Mouse (Mus musculus): ENCODE measurements around the gene 1700102P08Rik. TPM values are rescaled to one million over a fixed set of nuclear protein-coding genes. Genes with fewer than 3 reads are reported as not detected.

Gene 1700102P08Rik
- total RNA-seq (2014; rRNA removed; ENCODE audit: low replicate concordance) (not detected in 2 replicates), polyA plus RNA-seq (2015; fragmentation: Nextera tagmentation; extraction: Ambion mirVana) (0.27 TPM in 1 of 2 replicates, not detected in the other)

- 77% methylated on average over 18 of the region's 18 CpGs for WGBS
Observed at GRCm38 (mm10) chr9:108392676-108393075, at the start of gene 1700102P08Rik. 1700102P08Rik (plus strand) TSS chr9:108392805.

DNA sequence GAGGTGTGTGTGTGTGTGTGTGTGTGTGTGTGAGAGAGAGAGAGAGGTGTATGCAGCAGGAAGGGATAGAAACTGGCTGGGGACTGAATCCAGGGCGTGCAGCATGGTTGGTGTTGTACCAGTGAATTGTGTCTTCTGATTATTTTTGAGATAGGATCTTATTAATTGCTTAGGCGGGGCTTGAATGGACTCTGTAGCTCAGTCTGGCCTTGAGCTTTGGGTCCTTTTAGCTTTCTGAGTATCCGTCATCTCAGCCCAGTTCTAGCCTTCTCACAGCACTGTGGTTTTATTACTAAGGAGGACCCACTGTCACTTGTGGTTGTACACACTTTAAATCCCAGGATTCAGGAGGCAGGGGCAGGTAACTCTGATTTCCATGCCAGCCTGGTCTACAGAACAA is 49.3 kb upstream of the 1700102P08Rik start:
- no peak for ATAC-seq (ENCODE audit: insufficient read depth, low read depth)
- Histone ChIP-seq H3K9ac (replicated peaks; ENCODE audit: low read depth, low read length) (no peak overlapping the region), H3K9me3 (replicated peaks; ENCODE audit: control insufficient read depth, low read length) (no peaks in the 10 kb centered on the region), H3K4me2 (ENCODE audit: low read depth, low read length) (no peak overlapping the region), H3K27ac (ENCODE audit: low read depth) (no peak overlapping the region), H3K27me3 (ENCODE audit: control insufficient read depth, insufficient read depth, low read length) (no peaks in the 10 kb centered on the region), H3K4me1 (ENCODE audit: control insufficient read depth, insufficient read depth) (peaks cover 21% of the 10 kb centered on the region), H3K4me3 (ENCODE audit: low read depth, low read length) (no peak overlapping the region), H3K36me3 (replicated peaks; ENCODE audit: control insufficient read depth, insufficient read depth, low read length) (no peaks in the 10 kb centered on the region)
- DNase-seq (ENCODE audit: low spot score): no peak
- TF ChIP-seq EP300 (IDR thresholded peaks at IDR 0.05; ENCODE audit: low read depth): no peak
- no peak for TF ChIP-seq CTCF (IDR thresholded peaks at IDR 0.05; ENCODE audit: low read depth)
- WGBS: 86% methylated on average over 3 of the region's 3 CpGs

More at GRCm38 (mm10) chr9:108392676-108393075, at the start of gene 1700102P08Rik:
- Histone ChIP-seq H3K27me3 (ENCODE audit: control insufficient read depth, insufficient read depth, low read length) (no peaks in the 10 kb centered on the region), H3K9ac (replicated peaks; ENCODE audit: low read depth, low read length) (no peak within 1 kb of the TSS), H3K9me3 (replicated peaks; ENCODE audit: control insufficient read depth, low read length) (no peaks in the 10 kb centered on the region), H3K4me1 (ENCODE audit: control insufficient read depth, insufficient read depth) (no peaks in the 10 kb centered on the region), H3K27ac (ENCODE audit: low read depth) (no peak within 1 kb of the TSS), H3K4me3 (ENCODE audit: low read depth, low read length) (no peak within 1 kb of the TSS), H3K4me2 (ENCODE audit: low read depth, low read length) (no peak within 1 kb of the TSS), H3K36me3 (replicated peaks; ENCODE audit: control insufficient read depth, insufficient read depth, low read length) (peaks cover 59% of the 10 kb centered on the region)
- TF ChIP-seq EP300 (IDR thresholded peaks at IDR 0.05; ENCODE audit: low read depth): no peak
- TF ChIP-seq CTCF (IDR thresholded peaks at IDR 0.05; ENCODE audit: low read depth): no peak
- no peak; the same call in 1 of the 2 replicates for ATAC-seq (ENCODE audit: insufficient read depth, low read depth)
- DNase-seq (ENCODE audit: low spot score): no peak

DNA sequence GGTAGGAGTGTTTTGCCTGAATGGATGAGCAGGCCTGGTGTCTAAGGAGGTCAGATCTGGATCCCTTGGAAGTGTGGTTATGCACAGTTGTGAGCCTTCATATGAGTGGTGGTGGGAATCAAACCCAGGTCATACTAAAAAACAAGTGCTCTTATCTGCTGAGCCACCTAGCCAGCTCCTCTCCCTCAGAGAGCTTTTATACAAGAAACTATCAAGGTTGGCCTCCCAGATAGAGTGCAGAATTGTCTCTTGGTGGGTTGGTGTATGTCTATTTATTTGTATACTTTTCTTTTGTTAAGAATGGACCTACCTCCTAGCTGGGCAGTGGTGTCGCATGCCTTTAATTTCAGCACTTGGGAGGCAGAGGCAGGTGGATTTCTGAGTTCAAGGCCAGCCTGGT is 48.8 kb upstream of the 1700102P08Rik start:
- DNase-seq (ENCODE audit: low spot score): no peak
- no peak overlapping the region for H3K27ac ChIP-seq (ENCODE audit: low read depth)
- no peak overlapping the region for H3K4me3 ChIP-seq (ENCODE audit: low read depth, low read length)
- ATAC-seq (ENCODE audit: insufficient read depth, low read depth): no peak
- no peaks in the 10 kb centered on the region for H3K27me3 ChIP-seq (ENCODE audit: control insufficient read depth, insufficient read depth, low read length)
- H3K4me1 ChIP-seq (ENCODE audit: control insufficient read depth, insufficient read depth): peaks cover 25% of the 10 kb centered on the region
- H3K4me2 ChIP-seq (ENCODE audit: low read depth, low read length): no peak overlapping the region
- no peaks in the 10 kb centered on the region for H3K9me3 ChIP-seq (replicated peaks; ENCODE audit: control insufficient read depth, low read length)
- no peak for TF ChIP-seq CTCF (IDR thresholded peaks at IDR 0.05; ENCODE audit: low read depth)
- TF ChIP-seq EP300 (IDR thresholded peaks at IDR 0.05; ENCODE audit: low read depth): no peak
- WGBS: 95% methylated on average over 1 of the region's 1 CpGs
- no peak overlapping the region for H3K9ac ChIP-seq (replicated peaks; ENCODE audit: low read depth, low read length)
- H3K36me3 ChIP-seq (replicated peaks; ENCODE audit: control insufficient read depth, insufficient read depth, low read length): no peaks in the 10 kb centered on the region

- DNase-seq (ENCODE audit: low spot score): no peak
- no peak overlapping the region for H3K4me2 ChIP-seq (ENCODE audit: low read depth, low read length)
Observed at GRCm38 (mm10) chr9:108344471-108344870, 48.1 kb upstream of the 1700102P08Rik start.

GRCm38 (mm10) chr9:108347024-108347423 is 45.6 kb upstream of the 1700102P08Rik start:
- Histone ChIP-seq H3K27me3 (ENCODE audit: control insufficient read depth, insufficient read depth, low read length) (no peaks in the 10 kb centered on the region), H3K27ac (ENCODE audit: low read depth) (peak overlapping the region; percentile 95), H3K4me2 (ENCODE audit: low read depth, low read length) (peak overlapping the region; percentile 83), H3K4me3 (ENCODE audit: low read depth, low read length) (peak overlapping the region; percentile 83), H3K36me3 (replicated peaks; ENCODE audit: control insufficient read depth, insufficient read depth, low read length) (peaks cover 14% of the 10 kb centered on the region), H3K9ac (replicated peaks; ENCODE audit: low read depth, low read length) (peak overlapping the region; percentile 79), H3K4me1 (ENCODE audit: control insufficient read depth, insufficient read depth) (peaks cover 10% of the 10 kb centered on the region), H3K9me3 (replicated peaks; ENCODE audit: control insufficient read depth, low read length) (no peaks in the 10 kb centered on the region)
- no peak for DNase-seq (ENCODE audit: low spot score)
- 4% methylated on average over 11 of the region's 11 CpGs for WGBS
- TF ChIP-seq CTCF (IDR thresholded peaks at IDR 0.05; ENCODE audit: low read depth) (no peak), EP300 (IDR thresholded peaks at IDR 0.05; ENCODE audit: low read depth) (no peak)
- no peak for ATAC-seq (ENCODE audit: insufficient read depth, low read depth)

More at GRCm38 (mm10) chr9:108344471-108344870, 48.1 kb upstream of the 1700102P08Rik start:
- H3K27ac ChIP-seq (ENCODE audit: low read depth): no peak overlapping the region
- no peak overlapping the region for H3K9ac ChIP-seq (replicated peaks; ENCODE audit: low read depth, low read length)
- no peak for ATAC-seq (ENCODE audit: insufficient read depth, low read depth)
- peaks cover 30% of the 10 kb centered on the region for H3K4me1 ChIP-seq (ENCODE audit: control insufficient read depth, insufficient read depth)
- H3K36me3 ChIP-seq (replicated peaks; ENCODE audit: control insufficient read depth, insufficient read depth, low read length): no peaks in the 10 kb centered on the region
- no peak for TF ChIP-seq EP300 (IDR thresholded peaks at IDR 0.05; ENCODE audit: low read depth)
- TF ChIP-seq CTCF (IDR thresholded peaks at IDR 0.05; ENCODE audit: low read depth): no peak
- WGBS: 83% methylated on average over 4 of the region's 4 CpGs
- H3K4me3 ChIP-seq (ENCODE audit: low read depth, low read length): no peak overlapping the region
- no peaks in the 10 kb centered on the region for H3K9me3 ChIP-seq (replicated peaks; ENCODE audit: control insufficient read depth, low read length)
- H3K27me3 ChIP-seq (ENCODE audit: control insufficient read depth, insufficient read depth, low read length): no peaks in the 10 kb centered on the region

Measured in heart, postnatal 0 days (tissue).